Mouse (Mus musculus) central nervous system, embryonic 11.5 days (tissue): ENCODE results near the gene Haghl. TPM values are rescaled to one million over a fixed set of nuclear protein-coding genes. Genes with fewer than 3 reads are reported as not detected.

Source experiments
- polyA plus RNA-seq: library from polyadenylated mRNA; depleted of rRNA; stranded (reverse); fragments of >200 nt; gene quantifications from 2 replicates; pipeline ENCODE4 v1.2.3, GENCODE M21; 2012; rRNA removed

The Haghl gene
- polyA plus RNA-seq, result 111 and 132 TPM in 2 replicates

DNA sequence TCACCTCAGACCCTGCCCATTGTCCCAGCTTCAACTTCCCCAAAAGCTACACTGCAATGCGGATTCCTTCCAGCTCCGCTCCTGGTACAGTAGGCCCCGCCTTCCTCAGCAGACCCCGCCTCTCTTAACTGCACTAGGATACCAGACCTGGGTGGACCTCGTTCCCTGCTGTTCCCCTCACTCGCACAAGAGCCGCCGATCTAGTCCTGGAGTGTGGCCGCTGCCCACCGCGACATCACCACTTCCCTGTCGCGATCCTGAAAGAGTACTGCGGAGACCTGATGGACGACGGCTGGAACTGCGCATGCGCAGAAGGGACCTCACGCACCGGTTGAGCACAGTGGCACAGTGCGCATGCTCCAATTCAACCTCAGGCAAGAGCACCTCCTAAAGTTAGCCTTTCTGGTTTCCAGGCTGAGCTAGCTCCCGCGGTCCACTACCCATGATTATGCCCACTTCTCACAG is at the start of gene Haghl:
Gene Haghl (minus strand): TSS at position 393 of the 465 bp plus-strand sequence.

DNA sequence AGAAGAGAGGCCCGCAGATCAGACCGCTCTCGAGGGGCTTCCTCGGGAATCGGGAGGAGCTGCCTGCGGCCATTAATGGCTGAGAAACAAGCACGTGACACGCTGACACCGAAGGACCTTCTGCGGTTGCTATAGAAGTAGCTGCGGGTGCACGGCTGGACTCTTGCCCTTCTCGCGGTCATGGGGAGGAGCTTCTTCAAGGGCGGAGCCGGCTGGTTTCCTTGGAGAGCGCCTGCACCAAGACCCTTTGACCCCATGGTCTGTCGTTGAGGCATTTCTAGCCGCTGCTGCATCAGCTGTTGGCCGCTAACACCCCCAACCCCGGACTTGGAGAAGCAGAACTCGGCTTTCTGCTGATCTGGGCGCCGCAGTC is 47.8 kb upstream of the Haghl start, which contains the start of gene Stub1:
Gene Stub1 (minus strand): TSS at position 114 of the 373 bp plus-strand sequence.

GRCm38 (mm10) chr17:25828712-25829557 is 43.5 kb upstream of the Haghl start, which contains the start of gene Jmjd8:
Jmjd8 (plus strand) TSS chr17:25828867.

DNA sequence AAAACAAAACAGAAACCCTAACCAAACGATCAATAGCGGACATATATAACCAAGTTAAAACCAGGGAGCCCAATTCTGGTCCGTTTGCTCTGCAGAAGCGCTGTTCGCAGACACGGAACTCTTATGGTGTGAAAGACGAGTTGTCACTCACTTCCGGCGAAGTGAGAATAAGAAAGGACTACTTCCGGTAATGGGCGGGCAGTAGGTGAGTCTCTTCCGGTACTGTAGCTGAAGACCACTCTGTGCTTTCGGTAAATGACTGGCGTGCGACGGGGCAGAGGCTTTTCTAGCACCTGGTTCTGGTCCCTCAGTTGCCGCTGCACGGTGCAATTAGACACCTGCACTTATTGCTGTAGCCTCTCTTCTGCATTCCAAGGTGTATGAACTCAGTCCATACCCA is 38.0 kb upstream of the Haghl start, which contains the start of gene Wdr24:
Gene Wdr24 (plus strand): TSS at position 176 of the 400 bp plus-strand sequence.

GRCm38 (mm10) chr17:25808789-25809605 is 23.5 kb upstream of the Haghl start, which contains the start of gene Fbxl16:
Fbxl16 (plus strand) TSS chr17:25809085.

DNA sequence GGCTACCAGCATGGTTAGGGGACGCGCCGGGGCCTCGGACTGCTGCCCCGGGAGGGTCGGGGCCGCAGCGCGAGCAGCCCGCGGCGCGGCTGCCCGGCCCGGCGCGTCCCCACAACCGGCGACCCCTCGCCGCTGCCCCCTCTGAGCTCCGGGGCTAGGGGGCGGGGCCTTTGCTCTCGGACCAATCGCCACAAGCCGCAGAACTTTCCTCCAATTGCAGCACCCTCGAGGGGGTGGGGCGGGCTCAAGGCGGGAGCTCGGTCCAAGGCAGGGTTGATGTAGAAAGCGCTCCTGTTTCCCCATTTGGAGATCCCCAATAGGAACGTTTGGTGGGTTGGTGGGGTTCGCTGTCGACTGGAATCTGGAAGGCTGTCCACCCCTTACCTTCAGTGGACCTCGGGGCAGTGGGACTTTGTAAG is 11.5 kb upstream of the Haghl start, which contains the start of gene Metrn:
Gene Metrn (minus strand): TSS at position 186 of the 419 bp plus-strand sequence.

GRCm38 (mm10) chr17:25795609-25796092 is 10.2 kb upstream of the Haghl start, which contains the start of gene AC134908.4:
AC134908.4 (minus strand) TSS chr17:25795659.

DNA sequence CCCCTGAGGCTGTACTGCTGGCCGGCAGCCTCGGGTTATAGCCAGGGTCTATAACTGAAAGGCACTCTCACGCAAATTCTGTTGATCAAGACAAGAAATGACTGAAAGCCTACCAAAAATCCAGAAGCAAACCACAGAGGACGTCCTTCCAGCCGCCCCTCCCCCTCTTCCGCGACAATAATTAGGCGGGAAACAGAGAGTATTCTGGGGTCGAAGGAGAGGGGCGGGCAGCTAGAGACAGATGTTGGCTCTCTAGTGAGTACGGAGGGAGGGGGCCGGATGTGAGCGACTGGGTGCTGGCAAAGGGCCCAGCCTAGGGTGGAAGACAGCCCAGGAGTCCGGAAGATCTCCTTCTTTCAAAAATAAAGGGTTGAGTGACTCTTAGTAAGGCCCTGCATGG is 7.1 kb upstream of the Haghl start, which contains the start of gene Fam173a:
Gene Fam173a (minus strand): TSS at position 287 of the 400 bp plus-strand sequence.

DNA sequence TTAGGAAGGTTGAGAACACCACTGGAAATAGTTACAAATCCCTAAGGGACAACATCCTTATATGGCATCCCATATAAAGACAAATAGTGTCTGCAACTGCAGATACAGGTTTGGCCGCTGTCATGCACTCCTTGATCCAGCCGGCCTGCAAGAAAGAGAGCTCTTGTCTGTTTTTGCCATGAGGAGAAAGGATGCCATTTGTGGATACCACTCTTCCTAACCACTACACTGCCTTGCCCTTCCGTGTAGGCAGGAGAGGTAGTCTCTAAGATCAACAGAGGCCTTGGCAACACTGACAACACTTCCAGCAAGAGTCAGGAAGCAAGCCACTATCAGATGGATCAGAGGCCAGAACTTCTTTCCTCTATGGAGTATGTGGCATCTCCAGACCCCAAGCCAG is 807 bp upstream of the Haghl start, which contains the start of gene Ccdc78:
Gene Ccdc78 (plus strand): TSS at position 301 of the 400 bp plus-strand sequence.

DNA sequence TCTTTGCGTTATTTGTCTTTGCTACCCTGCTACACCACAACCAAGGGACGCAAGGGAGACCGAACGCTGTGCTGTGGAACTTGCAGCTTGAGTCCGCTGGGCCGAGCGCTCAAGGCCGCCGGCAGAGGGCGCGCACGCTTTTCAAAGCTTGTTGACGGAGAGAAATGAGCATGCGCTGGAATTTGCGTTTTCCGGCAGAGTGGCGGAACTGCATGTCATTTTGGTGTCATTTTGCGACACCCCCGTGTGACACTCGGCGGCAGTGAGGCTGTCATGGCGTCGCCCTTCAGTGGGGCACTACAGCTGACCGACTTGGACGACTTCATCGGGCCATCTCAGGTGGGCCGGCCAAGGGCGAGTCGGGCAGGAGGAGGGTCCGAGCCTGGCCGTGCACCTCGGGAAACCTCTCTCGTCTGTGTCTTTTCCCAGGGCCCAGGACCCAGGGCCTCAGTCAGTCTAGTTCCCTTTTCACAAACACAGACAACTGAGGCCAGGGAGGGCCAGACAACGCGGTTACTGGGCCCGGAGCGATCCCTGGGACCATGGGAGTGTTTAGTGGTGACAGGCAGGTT is 11.8 kb downstream of the Haghl start, which contains the start of gene Narfl:
Gene Narfl (plus strand): TSS at position 228 of the 572 bp plus-strand sequence.

DNA sequence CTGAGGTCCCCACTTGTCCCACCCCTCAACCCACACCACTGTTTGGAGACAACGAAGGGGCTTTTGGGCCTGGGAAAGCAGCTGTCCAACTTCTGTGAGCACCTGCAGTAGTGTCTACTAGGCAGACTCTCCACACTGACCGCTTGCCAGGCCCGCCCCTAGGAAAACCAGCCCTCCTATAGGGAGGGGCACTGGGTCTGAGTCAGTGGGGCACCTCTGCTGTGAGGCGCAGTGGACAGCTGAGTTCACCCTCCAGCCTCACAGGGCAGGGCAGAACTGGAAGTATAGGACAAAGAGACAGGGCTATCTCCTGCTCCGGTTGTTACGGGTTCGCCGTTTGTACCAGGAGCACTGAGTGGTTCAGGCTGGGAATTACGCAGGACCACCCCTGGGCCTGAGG is 31.2 kb downstream of the Haghl start, which contains the start of gene Msln:
Gene Msln (minus strand): TSS at position 138 of the 400 bp plus-strand sequence.

DNA sequence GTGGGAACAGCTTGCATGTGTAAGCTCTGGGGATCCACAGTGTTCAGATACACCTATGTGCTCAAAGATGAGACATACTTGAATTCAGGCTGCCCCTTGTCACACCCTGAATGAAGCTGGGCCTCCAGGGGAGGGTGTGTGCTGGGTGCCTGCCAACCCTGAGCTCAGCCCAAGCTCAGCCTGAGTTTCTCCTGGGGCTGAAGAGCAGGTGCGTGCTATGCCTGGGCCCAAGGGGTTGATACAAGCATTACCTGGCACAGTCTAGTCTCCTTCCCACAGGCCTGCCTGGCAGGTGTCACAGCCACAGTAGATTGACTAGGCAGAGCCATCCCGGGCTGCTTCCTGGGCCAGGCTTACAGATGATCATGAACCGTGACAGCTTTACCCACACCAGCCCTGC is 49.7 kb downstream of the Haghl start, which contains the start of gene Mslnl:
Gene Mslnl (plus strand): TSS at position 298 of the 400 bp plus-strand sequence.

Other genes with a start within 250 kb of the Haghl start
- 3.1 and 6.9 TPM in 2 replicates for gene Sox8, start 215.0 kb downstream of the Haghl start, polyA plus RNA-seq
- 8.9 and 14.4 TPM in 2 replicates for gene Lmf1, start 206.6 kb downstream of the Haghl start, polyA plus RNA-seq
- gene Gng13, start 68.5 kb downstream of the Haghl start, polyA plus RNA-seq, result 0.26 and 0.48 TPM in 2 replicates
- 32.4 and 35.5 TPM in 2 replicates for gene Chtf18, start 58.3 kb downstream of the Haghl start, polyA plus RNA-seq
- 18.4 and 32.8 TPM in 2 replicates for gene Rpusd1, start 58.0 kb downstream of the Haghl start, polyA plus RNA-seq
- gene Mslnl, start 49.6 kb downstream of the Haghl start, polyA plus RNA-seq, result 0.02 and 0.05 TPM in 2 replicates
- gene Msln, start 31.3 kb downstream of the Haghl start, polyA plus RNA-seq, result 0.12 and 0.66 TPM in 2 replicates
- 16.3 and 21.2 TPM in 2 replicates for gene Narfl, start 11.9 kb downstream of the Haghl start, polyA plus RNA-seq
- 0.09 and 0.10 TPM in 2 replicates for gene Ccdc78, start 907 bp upstream of the Haghl start, polyA plus RNA-seq
- gene Fam173a, start 7.2 kb upstream of the Haghl start, polyA plus RNA-seq, result 88.5 and 121 TPM in 2 replicates
- gene AC134908.4, start 10.0 kb upstream of the Haghl start, polyA plus RNA-seq, result 0.35 TPM in 1 of 2 replicates, not detected in the other
- 185 and 306 TPM in 2 replicates for gene Metrn, start 11.5 kb upstream of the Haghl start, polyA plus RNA-seq
- gene Fbxl16, start 23.4 kb upstream of the Haghl start, polyA plus RNA-seq, result 22.0 and 23.9 TPM in 2 replicates
- gene Wdr24, start 38.0 kb upstream of the Haghl start, polyA plus RNA-seq, result 31.7 and 41.2 TPM in 2 replicates
- 40.7 and 69.5 TPM in 2 replicates for gene Jmjd8, start 43.2 kb upstream of the Haghl start, polyA plus RNA-seq
- 262 and 275 TPM in 2 replicates for gene Stub1, start 47.7 kb upstream of the Haghl start, polyA plus RNA-seq
- 10.0 and 12.2 TPM in 2 replicates for gene Rhbdl1, start 51.6 kb upstream of the Haghl start, polyA plus RNA-seq
- gene Gm20683, start 56.1 kb upstream of the Haghl start, polyA plus RNA-seq, result 4.6 and 8.4 TPM in 2 replicates
- 83.1 and 93.9 TPM in 2 replicates for gene Rhot2, start 59.2 kb upstream of the Haghl start, polyA plus RNA-seq
- 66.2 and 66.6 TPM in 2 replicates for gene Wdr90, start 75.8 kb upstream of the Haghl start, polyA plus RNA-seq
- gene Mcrip2, start 83.1 kb upstream of the Haghl start, polyA plus RNA-seq, result 7.2 and 8.3 TPM in 2 replicates
- gene Mettl26, start 89.4 kb upstream of the Haghl start, polyA plus RNA-seq, result 62.4 and 68.5 TPM in 2 replicates
- gene Wfikkn1, start 95.2 kb upstream of the Haghl start, polyA plus RNA-seq, result 1.1 and 1.2 TPM in 2 replicates
- 37.2 and 44.0 TPM in 2 replicates for gene Rab40c, start 134.1 kb upstream of the Haghl start, polyA plus RNA-seq
- gene Pigq, start 159.3 kb upstream of the Haghl start, polyA plus RNA-seq, result 78.0 and 105 TPM in 2 replicates
- 0.52 and 0.92 TPM in 2 replicates for gene Nhlrc4, start 159.3 kb upstream of the Haghl start, polyA plus RNA-seq
- 0.10 TPM in 2 replicates for gene A930017K11Rik, start 166.9 kb upstream of the Haghl start, polyA plus RNA-seq
- gene Capn15, start 200.1 kb upstream of the Haghl start, polyA plus RNA-seq, result 30.1 and 36.6 TPM in 2 replicates